Mouse (Mus musculus): ENCODE measurements at regions not wholly inside any gene's neighbourhood (a gene's known extent, or its start where the extent isn't known, plus 50 kb on each side); places are given as distances from the start of the nearest gene placed in this dataset.
"Not testable (repeated sequence)": the region's sequence is repeated elsewhere in the genome, so short reads cannot be mapped to it uniquely, and the experiment has no call there.

DNA sequence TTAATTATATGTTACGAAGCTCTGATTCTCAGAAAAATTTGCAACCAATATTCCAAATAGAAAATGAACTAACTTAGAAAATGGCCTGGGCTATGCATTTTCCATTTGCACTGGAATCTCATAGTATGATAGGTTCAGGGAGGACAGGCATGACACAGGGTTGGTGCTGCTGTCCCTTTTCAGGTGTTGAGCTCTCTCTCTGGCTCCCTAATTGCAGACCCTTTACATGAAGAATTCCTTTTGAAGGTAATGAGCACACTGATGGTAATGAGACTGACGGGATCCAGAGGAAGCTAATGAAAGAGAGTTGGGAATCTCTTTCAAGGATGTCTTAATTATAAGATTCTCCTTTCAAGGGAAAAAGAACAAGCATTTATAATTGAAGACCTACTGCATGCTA, 87.6 kb downstream of the Serpinb8 start:
- DNase-seq = no peak

DNA sequence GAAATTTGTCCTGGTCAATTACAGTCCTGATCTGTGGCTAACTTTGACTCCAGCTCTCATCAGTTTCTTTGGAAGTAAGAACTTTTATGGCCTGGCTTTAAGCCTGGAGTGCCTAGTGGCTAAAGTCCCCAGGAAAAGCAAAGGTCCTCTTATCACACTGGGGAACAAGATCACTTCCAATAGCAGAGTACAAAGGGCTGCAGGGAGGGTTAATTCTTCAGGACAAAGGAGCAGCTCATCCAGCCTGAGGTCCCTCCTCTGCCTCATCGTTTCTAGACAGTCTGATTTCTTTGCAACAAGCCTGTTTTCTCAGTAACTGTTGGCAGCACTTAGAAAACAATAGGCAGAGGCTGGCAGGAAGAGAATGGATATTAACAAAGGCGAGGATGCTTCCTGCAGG, 107.1 kb downstream of the Serpinb8 start:
- DNase-seq = no peak

DNA sequence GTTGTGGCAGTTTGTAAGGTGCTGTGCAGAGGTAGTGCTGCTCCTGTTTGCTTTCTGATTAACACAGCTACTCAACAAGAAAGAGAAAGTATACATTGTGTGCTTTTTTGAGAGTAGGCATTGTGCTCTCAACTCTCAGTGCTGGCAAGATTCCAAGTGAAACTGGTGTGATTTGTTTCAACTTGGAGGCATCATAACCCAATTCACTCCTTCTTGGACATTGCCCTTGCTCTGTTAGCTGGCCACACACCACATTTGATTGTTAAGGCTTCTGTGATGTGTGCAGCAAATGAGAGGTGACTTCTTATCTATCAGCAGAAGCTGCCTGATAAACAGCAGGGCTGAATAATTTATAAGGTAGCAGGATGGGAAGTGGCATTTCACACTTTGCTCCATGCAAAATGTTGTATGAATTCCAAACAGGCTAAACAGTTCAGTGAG, 116.3 kb downstream of the Serpinb8 start:
- no peak for DNase-seq

DNA sequence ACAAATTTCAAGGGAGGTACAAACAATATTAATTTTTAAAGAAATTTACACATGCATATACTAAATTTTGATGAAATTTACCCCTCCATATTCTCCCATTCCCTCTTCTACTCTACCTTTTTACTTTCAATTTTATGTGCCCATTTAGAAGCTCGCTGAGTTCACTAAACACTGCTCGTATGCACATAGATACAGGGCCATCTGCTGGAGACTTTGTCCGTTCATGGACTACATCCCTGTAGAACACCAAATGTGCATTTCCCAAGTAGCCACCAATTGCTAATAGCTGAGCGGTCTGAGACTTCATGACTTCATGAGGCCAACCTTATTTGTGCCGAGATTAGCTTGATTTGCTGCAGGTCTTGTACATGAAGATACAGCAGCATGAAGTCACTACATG, 118.8 kb downstream of the Serpinb8 start:
- DNase-seq = peak in 1 of 2 experiments; percentile 28

DNA sequence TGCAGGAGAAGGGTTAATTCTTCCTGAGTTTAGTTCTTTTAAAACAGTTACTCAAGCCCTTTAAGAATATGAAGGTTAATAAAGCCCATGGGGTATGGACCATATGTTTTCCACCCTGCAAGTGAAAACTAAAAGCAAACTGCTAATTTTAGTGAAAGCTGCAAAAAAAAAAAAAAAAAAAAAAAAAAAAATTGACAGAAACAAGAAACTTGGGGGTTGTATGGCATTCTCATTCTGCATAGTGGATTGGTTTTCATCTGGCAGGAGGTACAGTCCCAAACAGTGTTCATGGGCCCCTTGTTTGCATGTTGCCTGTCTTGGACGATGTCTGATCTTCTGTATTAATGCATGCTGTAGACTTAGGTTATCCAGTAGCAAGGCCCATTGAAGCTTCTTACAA, 125.1 kb downstream of the Serpinb8 start:
- DNase-seq = no peak

DNA sequence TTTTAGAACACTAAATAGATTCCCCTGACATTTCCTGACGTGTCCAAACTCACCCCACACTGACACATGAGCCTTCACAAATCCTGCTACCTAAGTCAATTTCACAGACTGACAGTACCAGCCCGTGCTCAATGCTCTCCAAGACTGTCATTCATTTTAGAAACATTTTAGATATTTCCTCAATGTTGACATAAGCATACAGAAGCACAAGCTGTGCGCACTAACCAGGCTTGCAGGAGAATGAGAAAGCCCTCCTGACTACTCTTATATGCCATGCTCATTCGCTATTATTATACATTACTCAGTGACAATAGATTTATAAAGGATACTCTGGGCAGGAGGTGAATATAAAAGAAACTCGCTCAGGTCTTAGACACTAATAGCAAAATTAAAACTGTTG, 129.5 kb downstream of the Serpinb8 start:
- no peak for DNase-seq

DNA sequence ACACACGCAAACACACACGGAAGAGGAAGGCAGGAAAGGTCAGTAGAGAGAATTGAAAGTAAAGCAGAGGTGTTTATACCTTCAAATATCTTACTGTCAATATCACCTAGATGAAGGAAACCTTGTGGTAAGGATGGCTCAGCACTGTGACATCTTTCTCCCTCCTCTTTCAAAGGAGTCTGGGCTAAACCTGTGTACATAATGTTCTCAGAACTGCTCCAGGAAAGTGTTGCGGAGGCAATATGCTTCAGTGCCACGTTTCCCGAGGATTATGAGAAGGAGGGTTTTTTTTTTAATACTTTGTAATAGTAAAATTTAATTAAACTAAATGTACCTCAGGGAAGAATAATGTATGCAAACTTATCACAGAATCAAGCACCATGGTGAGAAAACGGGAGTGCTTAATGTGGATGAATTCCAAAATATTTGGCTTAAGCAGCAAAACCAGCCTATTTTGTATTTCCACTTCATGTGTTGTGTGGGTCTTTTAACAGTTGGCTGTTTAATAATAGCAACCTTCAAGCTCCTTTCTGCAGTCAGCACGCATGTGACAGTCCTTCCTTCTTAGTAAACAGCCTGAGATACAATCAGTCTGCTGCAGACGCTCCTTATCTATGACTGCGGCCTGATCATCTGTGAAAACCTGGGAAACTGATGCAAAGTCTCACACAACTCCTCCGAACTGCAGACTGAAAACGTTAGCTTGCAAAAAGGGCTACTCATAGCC, 138.5 kb downstream of the Serpinb8 start:
- no peak for DNase-seq

DNA sequence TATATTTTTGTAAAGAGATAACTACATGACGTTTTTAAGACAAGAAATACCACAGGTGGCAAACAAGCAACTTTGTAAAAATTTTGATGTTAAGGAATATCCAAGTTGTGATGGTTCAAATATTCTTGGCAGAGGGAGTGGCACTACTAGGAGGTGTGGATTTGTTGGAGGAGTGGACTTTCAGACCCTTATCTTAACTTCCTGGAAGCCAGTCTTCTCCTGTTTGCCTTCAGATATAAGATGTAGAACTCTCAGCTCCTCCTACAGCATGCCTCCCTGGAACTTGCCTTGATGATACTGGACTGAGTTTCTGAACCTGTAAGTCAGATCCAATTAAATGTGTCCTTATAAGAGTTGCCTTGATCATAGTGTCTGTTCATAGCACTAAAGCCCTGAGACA, 175.5 kb downstream of the Serpinb8 start:
- DNase-seq = no peak

DNA sequence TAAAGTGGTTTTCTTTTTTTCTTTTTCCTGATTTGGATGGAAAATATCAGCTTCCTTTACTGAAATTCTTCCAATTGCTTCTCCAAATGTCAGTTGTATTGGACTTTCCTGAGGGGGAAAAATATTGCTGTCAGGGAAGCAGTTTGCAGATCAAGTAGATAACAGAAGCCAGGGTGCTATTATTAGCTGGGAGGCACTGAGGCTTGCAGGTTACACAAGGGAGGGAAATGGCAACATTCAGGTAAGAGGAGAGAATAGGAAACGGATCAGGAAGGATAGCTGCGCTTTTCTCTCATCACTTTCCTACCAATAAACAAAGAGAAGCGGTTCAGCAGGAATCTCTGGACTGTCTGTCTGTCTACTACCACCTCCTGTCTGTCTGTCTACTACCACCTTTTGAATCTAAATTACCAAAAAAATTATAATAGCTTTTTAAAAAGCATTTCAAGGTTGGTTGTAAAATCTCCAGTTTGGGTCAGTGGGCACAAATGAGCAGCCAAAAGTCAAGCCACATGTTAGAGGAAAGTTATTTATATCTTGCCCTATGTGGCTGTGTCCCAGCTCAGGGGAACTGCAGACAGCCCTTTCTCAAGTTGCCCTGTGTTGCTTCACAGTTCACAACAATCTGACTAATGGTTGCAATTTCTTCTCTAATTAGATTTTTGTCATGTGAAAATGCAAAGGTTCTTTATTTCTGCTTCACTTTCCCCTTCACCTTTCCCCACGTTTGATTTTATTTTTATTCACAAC, 177.6 kb downstream of the Serpinb8 start:
- DNase-seq = no peak

DNA sequence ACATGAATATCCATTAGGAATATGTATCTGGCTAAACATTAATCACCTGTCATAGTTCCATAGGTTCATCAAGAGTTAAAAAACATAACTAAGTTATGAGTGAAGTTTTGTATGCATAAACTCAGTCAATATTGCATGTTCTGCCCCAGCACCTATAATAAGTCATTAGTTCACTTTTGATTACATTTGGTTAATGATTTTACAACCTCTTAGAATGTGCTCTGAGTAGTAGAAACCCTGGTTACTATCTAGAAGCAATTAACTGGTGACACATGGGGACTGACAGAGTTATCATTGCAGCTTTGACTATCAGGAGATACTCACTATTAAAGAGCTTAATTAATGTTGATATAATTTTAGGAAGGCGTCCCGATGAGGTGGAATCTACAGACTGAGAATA, 183.2 kb downstream of the Serpinb8 start:
- DNase-seq = no peak

DNA sequence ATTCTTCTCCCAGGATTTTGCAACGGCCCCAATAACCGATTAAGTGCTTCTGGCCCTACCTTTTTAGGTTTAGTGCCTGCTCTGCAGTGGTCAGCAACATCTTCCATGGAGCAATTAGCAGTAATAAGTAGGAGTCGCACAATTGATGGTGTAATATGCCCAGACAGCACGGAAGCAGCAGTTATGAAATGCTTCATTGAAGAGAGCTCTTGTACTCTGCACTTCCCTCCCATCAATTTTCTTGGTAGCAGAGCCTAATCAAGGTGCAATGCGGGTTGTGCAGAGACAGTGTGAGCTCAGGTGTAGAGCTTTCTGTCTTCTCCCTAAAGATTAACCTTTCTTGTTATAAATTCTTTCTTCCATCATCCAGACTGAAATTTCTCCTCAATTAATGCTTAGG, 193.3 kb downstream of the Serpinb8 start:
- no peak for DNase-seq

DNA sequence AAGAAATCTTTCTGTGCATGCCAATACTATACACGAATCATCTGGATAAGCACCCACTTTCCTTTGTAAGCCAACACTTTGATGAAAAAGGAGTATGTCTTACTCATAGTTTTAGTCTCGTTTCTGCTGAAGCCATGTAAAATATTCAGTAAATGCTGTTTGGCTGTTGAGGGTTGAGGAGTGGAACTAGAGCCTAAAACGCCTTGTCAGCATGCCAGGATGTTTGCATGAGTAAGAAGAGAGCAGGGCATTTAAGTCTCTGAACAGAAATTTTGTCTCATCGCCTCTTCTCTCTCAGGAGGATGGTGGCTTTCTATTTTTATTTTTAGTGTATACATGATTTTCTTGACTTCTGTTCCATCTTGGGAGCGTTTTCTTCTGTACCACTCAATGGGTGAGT, 216.0 kb downstream of the Serpinb8 start:
- no peak for DNase-seq

DNA sequence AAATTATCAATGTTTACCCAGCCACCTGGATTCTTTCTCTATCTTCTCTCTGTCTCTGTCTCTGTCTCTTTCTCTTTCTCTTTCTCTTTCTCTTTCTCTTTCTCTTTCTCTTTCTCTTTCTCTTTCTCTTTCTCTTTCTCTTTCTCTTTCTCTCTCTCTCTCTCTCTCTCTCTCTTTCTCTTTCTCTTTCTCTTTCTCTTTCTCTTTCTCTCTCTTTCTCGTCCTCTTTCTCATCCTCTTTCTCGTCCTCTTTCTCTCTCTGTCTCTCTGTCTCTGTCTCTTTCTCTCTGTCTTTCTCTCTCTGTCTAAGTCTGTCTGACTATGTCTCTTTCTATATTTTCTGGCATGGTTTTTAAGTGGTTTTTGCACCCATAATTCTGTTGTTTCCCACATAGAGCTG, 217.6 kb downstream of the Serpinb8 start:
- DNase-seq = not testable (repeated sequence)

DNA sequence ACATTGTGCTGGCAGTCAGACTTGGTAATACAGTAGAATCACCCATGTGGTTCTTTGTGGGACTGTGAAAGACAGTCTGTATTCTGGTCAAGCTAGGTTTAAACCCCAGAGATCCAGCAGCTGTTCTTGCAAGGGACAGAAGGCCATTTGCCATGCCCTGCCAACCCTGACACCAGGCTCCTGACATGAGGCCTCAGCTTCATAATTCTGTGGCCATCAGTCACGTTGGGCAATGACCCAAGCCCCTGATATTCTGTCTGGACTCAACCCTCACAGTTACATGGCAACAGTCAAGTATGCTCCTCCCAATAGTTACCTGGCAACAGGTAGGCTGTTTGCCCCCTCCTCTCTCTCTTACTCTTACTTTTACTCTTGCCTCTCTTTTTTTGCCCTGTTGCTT, 221.3 kb downstream of the Serpinb8 start:
- DNase-seq = no peak

DNA sequence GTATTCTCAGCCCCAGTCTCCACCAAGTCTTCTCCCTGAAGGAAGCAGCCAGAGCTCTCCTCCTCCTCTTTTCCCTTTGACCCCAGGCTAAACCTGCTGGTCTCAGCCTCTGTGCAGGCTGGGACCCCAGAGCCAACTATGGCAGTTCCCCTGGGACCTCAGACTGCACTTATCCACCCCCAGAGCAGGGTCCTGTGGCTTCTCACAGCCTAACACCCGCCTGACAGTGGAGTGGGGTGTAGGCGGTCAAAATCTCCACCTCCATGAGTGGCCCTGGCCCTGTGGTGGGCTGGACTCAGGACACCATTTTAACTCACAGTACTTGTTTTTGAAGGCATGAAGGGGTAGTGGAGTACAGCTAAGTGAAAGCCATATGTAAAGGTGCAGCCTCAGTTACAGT, 222.1 kb downstream of the Serpinb8 start:
- no peak for DNase-seq

DNA sequence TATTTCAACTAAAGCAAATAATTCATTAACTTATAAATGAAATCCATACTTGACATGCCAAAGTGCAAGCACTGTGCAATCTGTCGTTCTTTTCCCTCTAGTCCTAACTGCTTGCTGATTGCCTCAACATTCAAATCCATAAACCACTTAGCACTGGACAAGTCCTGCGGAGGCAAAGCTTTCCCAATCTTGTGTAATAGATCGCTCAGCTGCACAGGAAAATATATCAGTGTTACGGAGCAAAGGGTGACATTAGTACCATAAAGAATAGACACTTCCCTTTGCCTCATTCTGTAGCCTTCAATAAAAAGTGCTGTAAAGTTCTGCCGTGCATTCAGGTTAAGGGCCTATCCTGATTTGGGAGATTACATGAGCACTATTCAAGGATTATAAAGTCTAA, 248.1 kb downstream of the Serpinb8 start:
- no peak for DNase-seq

DNA sequence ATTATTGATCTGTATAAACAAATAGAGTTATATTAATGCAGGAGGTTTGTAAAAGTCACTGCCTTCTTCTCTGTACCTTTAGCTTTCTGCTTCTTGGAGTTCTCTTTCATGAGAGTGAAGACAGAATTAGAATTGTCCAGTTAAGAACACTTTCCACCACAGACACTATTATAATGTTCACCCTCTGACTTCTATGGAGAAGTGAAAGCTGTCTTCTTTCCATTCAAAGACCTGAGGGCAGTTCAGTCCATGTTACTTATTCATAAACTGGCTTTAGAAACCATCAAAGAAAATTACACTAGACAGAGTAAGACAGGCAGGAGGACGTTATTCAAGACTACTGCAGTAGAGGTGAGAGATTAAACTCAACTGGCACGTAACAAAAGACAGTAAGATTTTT, 262.6 kb downstream of the Serpinb8 start:
- no peak for DNase-seq

DNA sequence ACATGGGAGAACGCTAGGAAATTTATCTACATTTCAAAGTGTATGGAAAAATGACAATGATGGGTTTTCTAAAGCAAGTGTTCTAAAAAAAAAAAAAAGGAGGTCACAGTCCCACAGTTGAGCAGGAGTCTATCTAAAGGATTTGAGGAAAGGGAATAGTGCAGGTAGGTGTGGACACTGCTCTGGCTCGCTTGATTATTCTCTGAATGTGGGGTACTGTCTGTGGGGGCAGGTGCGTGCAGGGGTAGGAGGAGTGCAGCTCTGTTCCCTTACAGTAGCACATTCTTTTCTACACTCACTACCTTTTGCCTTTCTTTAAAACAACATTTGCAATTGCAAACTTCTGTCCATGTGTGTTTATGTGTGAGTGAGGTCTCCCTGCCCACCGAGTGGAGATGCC, 263.2 kb downstream of the Serpinb8 start:
- no peak for DNase-seq

DNA sequence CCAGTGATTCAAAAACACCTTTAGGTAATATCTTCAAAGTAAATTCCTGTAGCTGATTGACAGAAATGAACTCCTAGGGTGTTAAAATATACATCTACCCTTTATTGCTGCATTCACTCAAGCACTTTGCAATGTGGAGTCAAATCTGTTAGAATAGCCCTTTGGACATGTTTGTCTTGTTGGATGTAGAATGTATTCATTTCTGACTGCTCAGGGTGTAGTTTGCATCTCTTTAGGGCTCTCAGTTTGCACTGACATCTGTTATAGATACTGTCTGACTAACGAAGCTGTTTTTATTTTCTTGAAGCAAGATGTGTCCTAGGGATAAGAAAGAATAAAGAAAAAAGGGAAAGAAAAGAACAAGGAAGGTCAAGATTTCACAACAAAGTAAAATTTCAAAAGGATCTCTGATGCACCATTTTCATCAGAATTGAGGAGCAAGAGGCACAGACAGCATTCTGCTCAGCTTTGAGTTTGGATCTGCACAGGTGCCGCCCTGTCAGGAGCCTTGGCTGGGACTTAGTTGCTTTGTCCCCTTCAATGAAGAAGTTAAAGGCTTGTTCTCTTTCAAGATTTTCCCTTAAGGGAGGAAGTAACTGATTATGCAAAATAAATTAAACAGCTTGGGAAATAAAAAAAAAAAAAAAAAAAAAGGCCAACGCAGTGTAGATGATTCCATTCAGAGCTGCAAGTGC, 308.1 kb downstream of the Serpinb8 start:
- DNase-seq = no peak

DNA sequence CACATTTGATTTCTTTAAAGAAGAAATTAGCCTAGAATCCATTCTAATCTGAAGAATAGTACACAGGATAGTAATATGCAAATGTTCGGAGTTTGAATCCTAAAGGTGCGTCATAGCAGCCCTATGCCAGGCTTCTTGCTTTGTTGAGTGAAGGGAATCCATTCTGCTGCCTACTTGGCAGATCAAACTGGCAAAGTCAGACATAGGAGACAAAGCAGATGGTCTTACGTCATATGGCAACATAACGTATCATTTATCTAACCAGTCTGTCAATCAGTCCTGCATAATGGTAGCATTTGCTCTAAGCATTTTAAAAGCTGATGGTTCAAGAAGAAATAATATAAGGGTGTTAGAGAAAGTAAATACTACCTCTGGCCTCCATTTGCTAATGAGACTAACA, 309.5 kb downstream of the Serpinb8 start:
- no peak for DNase-seq

DNA sequence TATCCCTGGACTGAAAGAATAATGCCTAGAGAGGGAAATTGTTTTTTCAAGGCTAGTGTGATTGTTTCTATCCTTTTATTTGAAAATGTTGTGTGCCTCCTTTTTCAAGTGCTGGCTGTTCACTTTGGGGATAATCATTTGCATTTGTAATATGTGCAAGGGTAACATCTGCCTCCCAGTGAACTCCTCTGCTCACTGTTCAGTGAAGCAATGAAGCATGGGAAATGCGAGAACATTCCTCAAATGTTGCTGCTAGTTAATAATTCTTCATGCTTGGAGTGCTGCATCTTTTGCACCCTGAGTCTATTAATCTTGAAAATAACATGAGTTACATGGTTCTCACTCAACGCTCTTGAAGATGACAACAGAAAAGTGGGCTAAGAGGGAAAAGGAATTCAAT, 310.6 kb downstream of the Serpinb8 start:
- DNase-seq = peak; percentile 32 to 62

DNA sequence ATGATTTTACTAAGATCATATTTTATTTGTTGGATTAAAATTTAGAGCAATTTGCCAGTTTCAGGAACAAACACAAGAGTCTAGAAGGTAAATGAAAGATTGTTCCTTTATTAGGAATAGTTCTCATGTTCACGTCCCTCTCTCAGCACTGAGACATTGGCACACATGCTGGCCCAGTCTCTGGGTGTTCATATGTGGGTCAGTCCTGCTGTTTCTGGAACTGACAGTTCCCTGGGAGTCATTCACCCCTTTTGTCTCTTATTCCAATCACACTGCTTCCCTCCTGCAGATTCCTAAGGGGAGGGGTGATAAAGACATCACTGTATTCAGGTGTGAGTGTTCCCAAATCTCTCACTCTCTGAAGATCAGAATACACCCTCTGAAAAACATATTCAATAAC, 311.1 kb downstream of the Serpinb8 start:
- DNase-seq = no peak

DNA sequence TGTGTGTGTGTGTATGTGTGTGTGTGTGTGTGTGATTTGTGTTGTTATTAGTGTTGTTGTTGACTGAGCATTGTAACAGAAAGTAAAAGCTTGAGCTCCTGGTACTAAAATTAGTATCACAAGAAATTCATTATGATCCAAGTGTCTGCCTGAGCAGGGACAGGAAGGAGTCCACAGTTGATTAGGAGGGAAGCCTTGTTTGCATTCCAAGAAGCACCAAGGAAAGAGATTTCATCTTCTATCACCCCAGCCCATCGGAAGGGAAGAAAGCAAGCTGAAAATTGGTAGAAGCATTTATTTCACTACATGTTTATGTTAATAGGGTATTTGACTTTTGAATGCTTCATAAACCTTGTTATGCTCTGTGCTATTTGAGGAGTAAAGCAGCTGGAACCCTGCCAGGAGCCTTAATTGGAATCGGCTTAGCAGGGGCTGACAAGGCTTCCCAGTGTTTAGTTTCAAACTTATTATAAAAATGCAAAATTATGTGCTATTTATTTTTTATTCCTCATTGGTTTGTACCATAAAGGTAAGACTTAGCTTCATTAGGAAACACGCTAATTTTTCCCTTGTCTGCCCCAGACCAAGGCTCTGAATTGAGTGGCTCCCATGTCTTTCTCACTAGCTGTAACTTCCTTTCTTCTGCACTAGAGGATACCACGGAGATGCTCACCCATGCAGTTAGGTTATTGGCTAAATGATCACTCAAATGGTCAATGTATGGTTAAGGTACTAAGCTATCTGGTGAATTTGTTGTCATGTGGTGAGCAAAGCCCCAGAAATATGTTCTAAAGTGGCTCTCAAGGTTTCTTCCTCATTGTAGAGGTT, 318.6 kb downstream of the Serpinb8 start:
- peak; percentile 24 to 38 for DNase-seq
